In genomic region chr16:31159491-31159890, GRCm38 (mm10) we compare ENCODE assay signal across 29 mouse cellular contexts. TPM values are rescaled to one million over a fixed set of nuclear protein-coding genes. Genes with fewer than 3 reads are reported as not detected.
DNase-seq lines count a peak whose midpoint lies in the region; ATAC-seq and TF ChIP-seq lines count a peak whose summit lies in the region.
"Had no signal": no experiment of that assay in that cellular context is flagged by ENCODE, and none has a peak within 500 bp of the region (broad histone marks: within the 10 kb centered on the region; RNA-seq: fewer than 3 reads in every experiment).

No protein-coding gene starts in this region.

- H3K27me3 ChIP-seq in kidney, adult 2 months (replicated peaks; ENCODE audit: control insufficient read depth, insufficient read depth, low read length) = no peaks in the 10 kb centered on the region
- peaks cover 57% of the 10 kb centered on the region for H3K27me3 ChIP-seq in midbrain, embryonic 10.5 days (ENCODE audit: low read depth, poor library complexity, severe bottlenecking)
- no peaks in the 10 kb centered on the region for H3K27me3 ChIP-seq in midbrain, embryonic 16.5 days (ENCODE audit: control insufficient read depth, insufficient read depth, low read depth, low read length)
- H3K27me3 ChIP-seq: CH12.LX; embryonic facial prominence, embryonic 13.5 days; embryonic facial prominence, embryonic 15.5 days; forebrain, embryonic 12.5 days; Patski had no signal

- TF ChIP-seq POLR2A in kidney, adult 2 months (IDR thresholded peaks at IDR 0.05; ENCODE audit: low read depth, low read length) = no peak

- H3K36me3 ChIP-seq in kidney, adult 2 months (ENCODE audit: control insufficient read depth, insufficient read depth, low read length) = no peaks in the 10 kb centered on the region; the same call in 1 of the 2 replicates
- H3K36me3 ChIP-seq in midbrain, embryonic 10.5 days = peaks cover 47% of the 10 kb centered on the region
- peaks cover 24% of the 10 kb centered on the region for H3K36me3 ChIP-seq in midbrain, embryonic 16.5 days (ENCODE audit: control insufficient read depth, insufficient read depth, low read length)

- 50% methylated on average over 2 of the region's 2 CpGs for WGBS in kidney, adult 2 months
- WGBS in midbrain, embryonic 10.5 days = 27% methylated on average over 2 of the region's 2 CpGs
- WGBS in midbrain, embryonic 16.5 days = 17% methylated on average over 2 of the region's 2 CpGs

- TF ChIP-seq CTCF in kidney, adult 2 months (conservative IDR thresholded peaks at IDR 0.05; ENCODE audit: insufficient read depth, insufficient read length, low read depth, low read length) = no peak

- H3K4me1 ChIP-seq in kidney, adult 2 months (ENCODE audit: control insufficient read depth, insufficient read depth, low read length) = no peaks in the 10 kb centered on the region
- peaks cover 17% of the 10 kb centered on the region for H3K4me1 ChIP-seq in midbrain, embryonic 10.5 days
- H3K4me1 ChIP-seq in midbrain, embryonic 16.5 days (ENCODE audit: control insufficient read depth, insufficient read depth, low read length) = peaks cover 2% of the 10 kb centered on the region; the same call in 1 of the 2 replicates
- H3K4me1 ChIP-seq: forebrain, embryonic 10.5 days; forebrain, embryonic 12.5 days had no signal

- no peak overlapping the region for H3K9ac ChIP-seq in midbrain, embryonic 16.5 days (ENCODE audit: low read depth, low read length)
- H3K9ac ChIP-seq: embryonic facial prominence, embryonic 13.5 days; embryonic facial prominence, embryonic 15.5 days; forebrain, embryonic 12.5 days had no signal

- DNase-seq in embryo, embryonic 10 days (ENCODE audit: low spot score) = peak; percentile 67
- DNase-seq in embryo, embryonic 11 days = no peak
- DNase-seq in kidney, adult 2 months = peak; percentile 18
- DNase-seq in kidney, postnatal 25 days = no peak
- DNase-seq in midbrain, embryonic 10.5 days (ENCODE audit: low spot score) = peak; percentile 34
- DNase-seq in yolk sac, embryonic 10.5 days (ENCODE audit: low spot score) = peak; percentile 62
- DNase-seq in spleen, adult 12 weeks (ENCODE audit: low spot score) = no peak
- DNase-seq: adrenal gland, adult 8-10 months; adrenal gland, postnatal 14 days; adrenal gland, postnatal 36 days; B cell, adult 2 months; cerebellum, adult 11 months; cerebellum, adult 18-20 months; cerebellum, adult 8-10 months; cerebellum, adult 9-11 months; cerebellum, postnatal 14 days; cerebellum, postnatal 36 days had no signal

- no peak for ATAC-seq in midbrain, embryonic 16.5 days
- ATAC-seq: activated CD4-positive, CD25-positive, alpha-beta regulatory T cell, adult 4 months; CD4-positive, CD25-positive, alpha-beta regulatory T cell, adult 4 months; forebrain, embryonic 14.5 days; forebrain, embryonic 16.5 days; Patski had no signal

- H3K9me3 ChIP-seq in midbrain, embryonic 10.5 days (replicated peaks) = peaks cover 45% of the 10 kb centered on the region
- peaks cover 15% of the 10 kb centered on the region; the same call in 1 of the 2 replicates for H3K9me3 ChIP-seq in midbrain, embryonic 16.5 days (replicated peaks; ENCODE audit: control insufficient read depth, low read length, poor library complexity, severe bottlenecking)

- H3K27ac ChIP-seq in kidney, adult 2 months (ENCODE audit: insufficient read depth, low read depth, low read length) = no peak overlapping the region
- H3K27ac ChIP-seq in midbrain, embryonic 10.5 days (replicated peaks) = no peak overlapping the region
- H3K27ac ChIP-seq in midbrain, embryonic 16.5 days (ENCODE audit: low read length) = no peak overlapping the region
- H3K27ac ChIP-seq: embryonic facial prominence, embryonic 13.5 days; embryonic facial prominence, embryonic 15.5 days; forebrain, embryonic 10.5 days; forebrain, embryonic 12.5 days had no signal

- no peak overlapping the region for H3K4me3 ChIP-seq in kidney, adult 2 months (ENCODE audit: insufficient read depth, low read depth, low read length)
- no peak overlapping the region for H3K4me3 ChIP-seq in midbrain, embryonic 10.5 days
- H3K4me3 ChIP-seq in midbrain, embryonic 16.5 days (ENCODE audit: low read depth, low read length) = no peak overlapping the region
- H3K4me3 ChIP-seq: embryonic facial prominence, embryonic 13.5 days; embryonic facial prominence, embryonic 15.5 days; erythroblast, embryonic 14.5 days; forebrain, embryonic 10.5 days; forebrain, embryonic 12.5 days had no signal

- H3K4me2 ChIP-seq in midbrain, embryonic 16.5 days (ENCODE audit: low read length) = no peak overlapping the region
- H3K4me2 ChIP-seq: embryonic facial prominence, embryonic 13.5 days; embryonic facial prominence, embryonic 15.5 days; forebrain, embryonic 12.5 days had no signal

RNA-seq across cellular contexts. Expression of gene Acap2, which starts 41.6 kb away (rescaled TPM):
- polyA plus RNA-seq in kidney, adult 2 months (2012; rRNA removed) = 7.7 and 8.6 TPM in 2 replicates
- polyA plus RNA-seq in midbrain, embryonic 10.5 days (2016; fragmentation: Nextera tagmentation; extraction: Ambion mirVana) = 16.9 and 19.2 TPM in 2 replicates
- 8.9 and 11.3 TPM in 2 replicates for polyA plus RNA-seq in midbrain, embryonic 16.5 days (2015; fragmentation: Nextera tagmentation; extraction: Ambion mirVana)

Comparison
In these comparisons a context has a peak if more than half of its experiments do, and no peak if none do; other contexts are left out.
1. DNase-seq: peak in embryo, embryonic 10 days (single experiment), kidney, adult 2 months (single experiment), midbrain, embryonic 10.5 days (single experiment) and yolk sac, embryonic 10.5 days (single experiment); none in embryo, embryonic 11 days (single experiment), kidney, postnatal 25 days (0 of 2) and spleen, adult 12 weeks (single experiment).